Mouse (Mus musculus) central nervous system, embryonic 11.5 days (tissue): ENCODE measurements around the gene Rars. TPM values are rescaled to one million over a fixed set of nuclear protein-coding genes. Genes with fewer than 3 reads are reported as not detected.

Source experiments
- polyA plus RNA-seq: library from polyadenylated mRNA; depleted of rRNA; stranded (reverse); fragments of >200 nt; gene quantifications from 2 replicates; pipeline ENCODE4 v1.2.3, GENCODE M21; 2012; rRNA removed

Rars gene
- 98.4 and 103 TPM in 2 replicates for polyA plus RNA-seq

DNA sequence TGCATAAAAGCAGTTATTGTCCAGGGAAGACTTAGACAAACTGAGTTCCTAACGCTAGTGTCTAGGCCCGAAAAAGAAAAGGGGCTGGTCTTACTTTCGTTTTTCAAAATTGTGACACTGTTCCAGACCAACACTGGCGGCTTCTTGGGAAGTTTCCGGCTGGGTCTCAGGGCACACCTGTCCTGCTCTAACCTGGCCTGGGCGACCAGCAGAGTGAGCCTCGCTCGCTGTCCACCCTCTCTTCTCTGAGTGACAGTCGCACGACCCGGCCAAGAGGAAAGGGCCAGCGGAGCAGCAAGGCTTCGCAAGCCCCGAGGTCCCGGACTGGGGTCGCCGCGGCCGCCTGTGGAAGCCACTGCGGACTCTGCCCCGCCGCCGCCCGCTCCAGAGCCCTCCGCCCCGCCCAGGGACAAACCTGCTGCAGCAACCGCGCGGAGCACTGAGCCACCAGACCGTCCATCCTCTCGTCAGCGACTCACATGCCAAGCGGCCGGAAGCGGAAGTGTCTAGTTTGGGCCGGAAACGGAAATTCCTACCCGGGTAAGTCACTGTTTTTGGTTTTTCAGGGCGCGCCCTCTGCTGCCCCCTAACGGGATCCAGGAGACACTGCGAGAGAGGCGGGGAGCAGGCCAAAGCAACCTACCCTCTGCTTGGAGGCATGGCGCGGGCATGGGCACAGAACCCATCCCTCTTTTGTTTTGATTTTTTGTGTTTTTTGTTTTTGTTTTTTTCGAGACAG is at the start of gene Rars:
Gene Rars (minus strand): TSS at position 485 of the 739 bp plus-strand sequence.

GRCm38 (mm10) chr11:35798874-35799273 is 35.4 kb downstream of the Rars start, which contains the start of gene Fbll1:
Gene Fbll1, minus strand, starts transcription at chr11:35798884.

DNA sequence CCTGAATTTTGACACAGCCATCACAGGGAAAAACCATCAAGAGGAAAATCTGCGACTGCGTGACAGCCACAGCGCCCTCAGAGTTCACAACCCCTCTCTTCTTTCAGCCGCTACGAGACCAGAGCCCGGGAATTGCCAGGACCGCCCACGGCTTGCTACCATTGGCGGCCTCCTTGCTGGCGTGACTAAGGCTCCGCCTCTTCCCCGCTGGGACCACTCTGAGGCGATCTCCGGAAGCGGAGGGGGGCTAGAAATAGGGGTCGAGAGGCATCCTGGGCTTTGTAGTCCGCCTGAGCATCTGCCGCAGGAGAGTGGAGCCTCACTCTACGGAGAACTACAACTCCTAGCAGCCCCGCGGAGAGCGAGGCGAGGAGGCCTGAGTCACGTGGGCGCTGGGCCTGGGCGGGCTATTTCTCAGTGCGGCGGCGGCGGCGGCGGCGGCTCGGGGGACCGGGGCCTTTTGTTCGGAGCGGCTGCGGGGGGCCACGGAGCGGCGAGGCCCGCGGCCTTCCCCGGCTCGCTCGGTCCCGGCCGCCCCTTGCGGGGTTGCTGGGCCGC is 65.0 kb downstream of the Rars start, which contains the start of gene Pank3:
Gene Pank3 (plus strand): TSS at position 297 of the 558 bp plus-strand sequence.

Other genes with a start within 250 kb of the Rars start
- 20.6 and 33.3 TPM in 2 replicates for gene Pank3, start 65.0 kb downstream of the Rars start, polyA plus RNA-seq
- 7.2 and 7.7 TPM in 2 replicates for gene Fbll1, start 35.6 kb downstream of the Rars start, polyA plus RNA-seq
- gene Wwc1, start 146.0 kb upstream of the Rars start, polyA plus RNA-seq: 19.4 and 33.4 TPM in 2 replicates